In genomic region chr19:46670691-46671090, GRCm38 (mm10) we compare ENCODE assay signal across 8 mouse cellular contexts. TPM values are rescaled to one million over a fixed set of nuclear protein-coding genes. Genes with fewer than 3 reads are reported as not detected.
DNase-seq lines count a peak whose midpoint lies in the region; ATAC-seq and TF ChIP-seq lines count a peak whose summit lies in the region.

No protein-coding gene starts in this region.

- H3K9ac ChIP-seq in intestine, embryonic 15.5 days: no peak overlapping the region
- H3K9ac ChIP-seq in liver, embryonic 14.5 days (replicated peaks): no peak overlapping the region
- H3K9ac ChIP-seq in neural tube, embryonic 13.5 days: no peak overlapping the region

- H3K36me3 ChIP-seq in testis, adult 2 months (ENCODE audit: control insufficient read depth, insufficient read depth, low read length): no peaks in the 10 kb centered on the region
- no peaks in the 10 kb centered on the region for H3K36me3 ChIP-seq in intestine, embryonic 15.5 days
- H3K36me3 ChIP-seq in liver, embryonic 14.5 days (replicated peaks; ENCODE audit: control insufficient read depth, insufficient read depth, low read depth): no peaks in the 10 kb centered on the region
- no peaks in the 10 kb centered on the region for H3K36me3 ChIP-seq in neural tube, embryonic 13.5 days

- no peaks in the 10 kb centered on the region for H3K27me3 ChIP-seq in testis, adult 2 months (ENCODE audit: control insufficient read depth, insufficient read depth, low read length)
- no peaks in the 10 kb centered on the region; the same call in 1 of the 2 replicates for H3K27me3 ChIP-seq in intestine, embryonic 15.5 days (replicated peaks)
- no peaks in the 10 kb centered on the region; the same call in 1 of the 2 replicates for H3K27me3 ChIP-seq in liver, embryonic 14.5 days (ENCODE audit: control insufficient read depth, insufficient read depth, low read length)
- H3K27me3 ChIP-seq in neural tube, embryonic 13.5 days: no peaks in the 10 kb centered on the region

- peak; percentile 63; the same call in 1 of the 2 replicates for TF ChIP-seq CTCF in testis, adult 2 months (IDR thresholded peaks at IDR 0.05; ENCODE audit: control insufficient read depth, insufficient read depth, insufficient replicate concordance, low read depth, low read length)
- TF ChIP-seq CTCF in liver, embryonic 14.5 days (IDR thresholded peaks at IDR 0.05; ENCODE audit: low read depth): peak; percentile 83

- H3K27ac ChIP-seq in testis, adult 2 months (ENCODE audit: control insufficient read depth, insufficient read depth, low read depth, low read length): no peak overlapping the region
- no peak overlapping the region for H3K27ac ChIP-seq in intestine, embryonic 15.5 days
- H3K27ac ChIP-seq in liver, embryonic 14.5 days: no peak overlapping the region
- H3K27ac ChIP-seq in neural tube, embryonic 13.5 days (replicated peaks): no peak overlapping the region

- DNase-seq in testis, postnatal 14 days (ENCODE audit: low spot score): no peak
- DNase-seq in cerebellum, adult 8-10 months: peak; percentile 48
- peak; percentile 68 for DNase-seq in gastrocnemius, postnatal 10 days
- DNase-seq in liver, embryonic 14.5 days (ENCODE audit: low read depth in 3 of 3, low spot score in 3 of 3): no peak
- DNase-seq in thymus, postnatal 25 days: peak; percentile 58

- H3K4me1 ChIP-seq in testis, adult 2 months (ENCODE audit: control insufficient read depth, insufficient read depth, low read length): 0 out of 2 replicates have a peak, but pooled peaks cover 2% of the 10 kb centered on the region
- H3K4me1 ChIP-seq in intestine, embryonic 15.5 days (replicated peaks): no peaks in the 10 kb centered on the region
- H3K4me1 ChIP-seq in liver, embryonic 14.5 days (replicated peaks; ENCODE audit: control insufficient read depth in 2 of 2, insufficient read depth in 2 of 2, low read length in 1 of 2): peaks cover 0 to 19% of the 10 kb centered on the region in 2 experiments; a peak in 2 of 4 replicates
- no peaks in the 10 kb centered on the region for H3K4me1 ChIP-seq in neural tube, embryonic 13.5 days (replicated peaks)

- ATAC-seq in intestine, embryonic 15.5 days: peak; percentile 82
- no peak for ATAC-seq in liver, embryonic 14.5 days (ENCODE audit: insufficient read depth)
- peak; percentile 81; the same call in 1 of the 2 replicates for ATAC-seq in neural tube, embryonic 13.5 days (ENCODE audit: low read depth)

- no peaks in the 10 kb centered on the region for H3K9me3 ChIP-seq in intestine, embryonic 15.5 days
- H3K9me3 ChIP-seq in liver, embryonic 14.5 days (ENCODE audit: control insufficient read depth, low read length): no peaks in the 10 kb centered on the region
- no peaks in the 10 kb centered on the region for H3K9me3 ChIP-seq in neural tube, embryonic 13.5 days

- 33% methylated on average over 13 of the region's 13 CpGs for WGBS in intestine, embryonic 15.5 days
- 29% methylated on average over 13 of the region's 13 CpGs for WGBS in liver, embryonic 14.5 days (ENCODE audit: insufficient replicate concordance)
- WGBS in neural tube, embryonic 13.5 days: 35% methylated on average over 13 of the region's 13 CpGs

- H3K4me3 ChIP-seq in testis, adult 2 months (ENCODE audit: control insufficient read depth, low read depth, low read length): no peak overlapping the region
- no peak overlapping the region for H3K4me3 ChIP-seq in intestine, embryonic 15.5 days (replicated peaks)
- no peak overlapping the region for H3K4me3 ChIP-seq in liver, embryonic 14.5 days (ENCODE audit: insufficient read depth in 1 of 2, low read depth in 2 of 2, low read length in 2 of 2)
- H3K4me3 ChIP-seq in neural tube, embryonic 13.5 days: no peak overlapping the region

- TF ChIP-seq EP300 in liver, embryonic 14.5 days (IDR thresholded peaks at IDR 0.05; ENCODE audit: low read depth): no peak

- no peak for TF ChIP-seq POLR2A in testis, adult 2 months (IDR thresholded peaks at IDR 0.05; ENCODE audit: control insufficient read depth, low read depth, low read length)

- H3K4me2 ChIP-seq in intestine, embryonic 15.5 days (replicated peaks): no peak overlapping the region
- H3K4me2 ChIP-seq in liver, embryonic 14.5 days (ENCODE audit: low read depth): no peak overlapping the region
- H3K4me2 ChIP-seq in neural tube, embryonic 13.5 days: no peak overlapping the region

RNA-seq across cellular contexts. Expression of gene Cyp17a1, which starts 2.3 kb away (rescaled TPM):
- polyA plus RNA-seq in testis, adult 2 months (2012; rRNA removed): 174 and 209 TPM in 2 replicates
- total RNA-seq in gastrocnemius, postnatal 10 days (2021): not detected
- polyA plus RNA-seq in intestine, embryonic 15.5 days (2015; fragmentation: Nextera tagmentation; extraction: Ambion mirVana): 0.30 TPM in 1 of 2 replicates, not detected in the other
- 0.06 and 0.08 TPM in 2 replicates for polyA plus RNA-seq in liver, embryonic 14.5 days (2012; rRNA removed)
- 0.13 and 0.18 TPM in 2 replicates for polyA plus RNA-seq in liver, embryonic 14.5 days (2014; fragmentation: Nextera tagmentation; extraction: Ambion mirVana)
- polyA plus RNA-seq in neural tube, embryonic 13.5 days (2015; fragmentation: Nextera tagmentation; extraction: Ambion mirVana): not detected in 2 replicates

RNA-seq across cellular contexts. Expression of gene Borcs7, which starts 19.0 kb away (rescaled TPM):
- 3.8 and 4.2 TPM in 2 replicates for polyA plus RNA-seq in testis, adult 2 months (2012; rRNA removed)
- total RNA-seq in gastrocnemius, postnatal 10 days (2021): 10 to 100 TPM; 14.6 to 16.9 TPM
- 14.5 and 15.2 TPM in 2 replicates for polyA plus RNA-seq in intestine, embryonic 15.5 days (2015; fragmentation: Nextera tagmentation; extraction: Ambion mirVana)
- polyA plus RNA-seq in liver, embryonic 14.5 days (2012; rRNA removed): 2.1 and 2.7 TPM in 2 replicates
- polyA plus RNA-seq in liver, embryonic 14.5 days (2014; fragmentation: Nextera tagmentation; extraction: Ambion mirVana): 5.0 and 6.0 TPM in 2 replicates
- polyA plus RNA-seq in neural tube, embryonic 13.5 days (2015; fragmentation: Nextera tagmentation; extraction: Ambion mirVana): 19.7 and 21.6 TPM in 2 replicates

RNA-seq across cellular contexts. Expression of gene As3mt, which starts 36.6 kb away (rescaled TPM):
- polyA plus RNA-seq in testis, adult 2 months (2012; rRNA removed): 9.8 and 12.1 TPM in 2 replicates
- total RNA-seq in gastrocnemius, postnatal 10 days (2021): 10 to 100 TPM; 66.4 to 71.2 TPM
- polyA plus RNA-seq in intestine, embryonic 15.5 days (2015; fragmentation: Nextera tagmentation; extraction: Ambion mirVana): 59.4 and 63.4 TPM in 2 replicates
- 3.8 and 5.1 TPM in 2 replicates for polyA plus RNA-seq in liver, embryonic 14.5 days (2012; rRNA removed)
- 12.8 and 13.4 TPM in 2 replicates for polyA plus RNA-seq in liver, embryonic 14.5 days (2014; fragmentation: Nextera tagmentation; extraction: Ambion mirVana)
- 42.3 TPM in 2 replicates for polyA plus RNA-seq in neural tube, embryonic 13.5 days (2015; fragmentation: Nextera tagmentation; extraction: Ambion mirVana)

Comparison
In these comparisons a context has a peak if more than half of its experiments do, and no peak if none do; other contexts are left out.
1. DNase-seq: peak in cerebellum, adult 8-10 months (single experiment), gastrocnemius, postnatal 10 days (single experiment) and thymus, postnatal 25 days (single experiment); none in testis, postnatal 14 days (single experiment) and liver, embryonic 14.5 days (0 of 3).
2. RNA of gene Cyp17a1, which starts 2.3 kb away (polyA plus RNA-seq): 174 to 209 TPM in testis, adult 2 months; 0.06 to 0.18 TPM in liver, embryonic 14.5 days, 0.30 TPM in intestine, embryonic 15.5 days and not detected in neural tube, embryonic 13.5 days; every median in the first group is over 100 times any median in the second.